Mouse (Mus musculus): Measurements from ENCODE around the gene Phex. TPM values are rescaled to one million over a fixed set of nuclear protein-coding genes. Genes with fewer than 3 reads are reported as not detected.

Phex gene
- total and polyA plus RNA-seq, 2 experiments from 2014 or later = 0.06 to 3.5 TPM

GRCm38 (mm10) chrX:157180845-157181244 is 234.3 kb downstream of the Phex start:
- Histone ChIP-seq H3K27me3 (ENCODE audit: insufficient read depth, low read length) (no peaks in the 10 kb centered on the region), H3K9ac (no peak overlapping the region), H3K27ac (ENCODE audit: low read depth, low read length) (no peak overlapping the region), H3K36me3 (ENCODE audit: insufficient read depth) (no peaks in the 10 kb centered on the region), H3K4me2 (ENCODE audit: low read depth) (no peak overlapping the region), H3K4me1 (ENCODE audit: insufficient read depth) (no peaks in the 10 kb centered on the region), H3K9me3 (ENCODE audit: low read length) (no peaks in the 10 kb centered on the region), H3K4me3 (ENCODE audit: low read depth, low read length) (no peak overlapping the region)
- WGBS = 93% methylated on average over 1 of the region's 1 CpGs
- TF ChIP-seq CTCF (IDR thresholded peaks at IDR 0.05; ENCODE audit: low read depth) = no peak
- ATAC-seq = no peak
- DNase-seq = no peak

- ATAC-seq = no peak
These were observed 251.0 kb downstream of the Phex start for GRCm38 (mm10) chrX:157164142-157164541.

GRCm38 (mm10) chrX:157163394-157163793 is 251.7 kb downstream of the Phex start:
- H3K36me3 ChIP-seq (ENCODE audit: insufficient read depth) = no peaks in the 10 kb centered on the region
- 68% methylated on average over 2 of the region's 2 CpGs for WGBS
- H3K4me2 ChIP-seq (ENCODE audit: low read depth) = no peak overlapping the region
- H3K27ac ChIP-seq (ENCODE audit: low read depth, low read length) = no peak overlapping the region
- H3K4me3 ChIP-seq (ENCODE audit: low read depth, low read length) = no peak overlapping the region
- H3K27me3 ChIP-seq (ENCODE audit: insufficient read depth, low read length) = no peaks in the 10 kb centered on the region
- H3K9ac ChIP-seq = no peak overlapping the region
- TF ChIP-seq CTCF (IDR thresholded peaks at IDR 0.05; ENCODE audit: low read depth) = no peak
- ATAC-seq (no peak), DNase-seq (no peak)
- H3K4me1 ChIP-seq (ENCODE audit: insufficient read depth) = no peaks in the 10 kb centered on the region
- H3K9me3 ChIP-seq (ENCODE audit: low read length) = no peaks in the 10 kb centered on the region

More at GRCm38 (mm10) chrX:157164142-157164541, 251.0 kb downstream of the Phex start:
- no peak for DNase-seq
- no peak overlapping the region for H3K27ac ChIP-seq (ENCODE audit: low read depth, low read length)
- TF ChIP-seq CTCF (IDR thresholded peaks at IDR 0.05; ENCODE audit: low read depth) = no peak
- no peak overlapping the region for H3K4me3 ChIP-seq (ENCODE audit: low read depth, low read length)
- H3K4me2 ChIP-seq (ENCODE audit: low read depth) = no peak overlapping the region
- H3K4me1 ChIP-seq (ENCODE audit: insufficient read depth) = no peaks in the 10 kb centered on the region
- no peaks in the 10 kb centered on the region for H3K9me3 ChIP-seq (ENCODE audit: low read length)
- no peak overlapping the region for H3K9ac ChIP-seq
- H3K27me3 ChIP-seq (ENCODE audit: insufficient read depth, low read length) = no peaks in the 10 kb centered on the region
- H3K36me3 ChIP-seq (ENCODE audit: insufficient read depth) = no peaks in the 10 kb centered on the region
- 43% methylated on average over 3 of the region's 3 CpGs for WGBS

- no peak for TF ChIP-seq CTCF (IDR thresholded peaks at IDR 0.05; ENCODE audit: low read depth)
- no peak for ATAC-seq
- H3K9ac ChIP-seq = no peak overlapping the region
These were observed 270.4 kb downstream of the Phex start for GRCm38 (mm10) chrX:157144675-157145074.

GRCm38 (mm10) chrX:157139601-157140000 is 275.5 kb downstream of the Phex start:
- H3K27me3 ChIP-seq (ENCODE audit: insufficient read depth, low read length) = no peaks in the 10 kb centered on the region
- no peak overlapping the region for H3K4me3 ChIP-seq (ENCODE audit: low read depth, low read length)
- 70% methylated on average over 6 of the region's 6 CpGs for WGBS
- H3K4me1 ChIP-seq (ENCODE audit: insufficient read depth) = no peaks in the 10 kb centered on the region
- ATAC-seq (no peak), DNase-seq (no peak)
- H3K36me3 ChIP-seq (ENCODE audit: insufficient read depth) = no peaks in the 10 kb centered on the region
- H3K27ac ChIP-seq (ENCODE audit: low read depth, low read length) = no peak overlapping the region
- TF ChIP-seq CTCF (IDR thresholded peaks at IDR 0.05; ENCODE audit: low read depth) = no peak
- no peak overlapping the region for H3K4me2 ChIP-seq (ENCODE audit: low read depth)
- no peak overlapping the region for H3K9ac ChIP-seq
- H3K9me3 ChIP-seq (ENCODE audit: low read length) = no peaks in the 10 kb centered on the region

More at GRCm38 (mm10) chrX:157144675-157145074, 270.4 kb downstream of the Phex start:
- H3K4me3 ChIP-seq (ENCODE audit: low read depth, low read length) = no peak overlapping the region
- no peaks in the 10 kb centered on the region for H3K9me3 ChIP-seq (ENCODE audit: low read length)
- H3K4me1 ChIP-seq (ENCODE audit: insufficient read depth) = no peaks in the 10 kb centered on the region
- no peaks in the 10 kb centered on the region for H3K36me3 ChIP-seq (ENCODE audit: insufficient read depth)
- H3K27ac ChIP-seq (ENCODE audit: low read depth, low read length) = no peak overlapping the region
- no peak overlapping the region for H3K4me2 ChIP-seq (ENCODE audit: low read depth)
- H3K27me3 ChIP-seq (ENCODE audit: insufficient read depth, low read length) = no peaks in the 10 kb centered on the region
- no peak for DNase-seq

Small RNAs within 50 kb of the gene (microRNA-seq; reads per million reads assigned to microRNA genes)
- 0 reads per million in 2 experiments for gene Gm23798

Other genes starting within 250 kb of the Phex start
- 153 and 154 TPM in 2 replicates for gene Sms, start 77.0 kb upstream of the Phex start, total RNA-seq (2014; rRNA removed)
- gene Sms, start 77.0 kb upstream of the Phex start, polyA plus RNA-seq (2015; fragmentation: Nextera tagmentation; extraction: Ambion mirVana) = 146 and 159 TPM in 2 replicates
- gene Yy2, start 153.7 kb upstream of the Phex start, total RNA-seq (2014; rRNA removed) = 1.5 and 4.1 TPM in 2 replicates
- gene Yy2, start 153.7 kb upstream of the Phex start, polyA plus RNA-seq (2015; fragmentation: Nextera tagmentation; extraction: Ambion mirVana) = 1.3 and 1.8 TPM in 2 replicates
- gene Mbtps2, start 183.4 kb upstream of the Phex start, total RNA-seq (2014; rRNA removed) = 15.0 and 19.0 TPM in 2 replicates
- 20.0 and 24.9 TPM in 2 replicates for gene Mbtps2, start 183.4 kb upstream of the Phex start, polyA plus RNA-seq (2015; fragmentation: Nextera tagmentation; extraction: Ambion mirVana)